Mouse (Mus musculus) cerebellum, postnatal 14 days (tissue): ENCODE measurements around the gene Tdgf1.

ENCODE experiments used
- DNase-seq, 2 experiments: peaks; one replicate each; pipeline ENCODE4 v3.0.0; 2021; ENCODE audit warnings: mixed read lengths in 2 of 2

Tdgf1 gene

GRCm38 (mm10) chr9:110952931-110953549, 7.1 kb upstream of the Tdgf1 start:
- no peak for DNase-seq

GRCm38 (mm10) chr9:110952398-110952797, 6.4 kb upstream of the Tdgf1 start:
- no peak for DNase-seq

- no peak for DNase-seq
Observed at GRCm38 (mm10) chr9:110951866-110952265, 5.9 kb upstream of the Tdgf1 start.

GRCm38 (mm10) chr9:110951397-110951796, 5.4 kb upstream of the Tdgf1 start, which contains the start of gene Lrrc2:
Gene Lrrc2, plus strand, starts transcription at chr9:110951545.
- no peak for DNase-seq

- no peak for DNase-seq
Observed at GRCm38 (mm10) chr9:110950109-110950508, 4.2 kb upstream of the Tdgf1 start.

GRCm38 (mm10) chr9:110948813-110949310, 2.9 kb upstream of the Tdgf1 start:
- DNase-seq: no peak

GRCm38 (mm10) chr9:110947900-110948299, 1.9 kb upstream of the Tdgf1 start:
- DNase-seq: no peak

GRCm38 (mm10) chr9:110947261-110947661, 1.3 kb upstream of the Tdgf1 start:
- DNase-seq: no peak

GRCm38 (mm10) chr9:110946548-110947044, 638 bp upstream of the Tdgf1 start:
- no peak for DNase-seq

- DNase-seq: no peak
Observed at GRCm38 (mm10) chr9:110945343-110945742, 615 bp downstream of the Tdgf1 start.

- DNase-seq: peak; percentile 28 to 34
Observed at GRCm38 (mm10) chr9:110944265-110944664, 1.7 kb downstream of the Tdgf1 start.

- no peak for DNase-seq
Observed at GRCm38 (mm10) chr9:110937506-110938490, 8.2 kb downstream of the Tdgf1 start.

- peak in 1 of 2 experiments; percentile 15 for DNase-seq
Observed at GRCm38 (mm10) chr9:110935941-110936340, 10.0 kb downstream of the Tdgf1 start.

GRCm38 (mm10) chr9:110933850-110934437, 12.0 kb downstream of the Tdgf1 start:
- DNase-seq: peak; percentile 81 to 82

- DNase-seq: peak; percentile 28 to 33
Observed at GRCm38 (mm10) chr9:110931573-110931972, 14.4 kb downstream of the Tdgf1 start.

- DNase-seq: peak; percentile 84 to 93
Observed at GRCm38 (mm10) chr9:110922759-110923158, 23.2 kb downstream of the Tdgf1 start.

GRCm38 (mm10) chr9:110920665-110921419, 25.1 kb downstream of the Tdgf1 start:
- no peak for DNase-seq

GRCm38 (mm10) chr9:110916786-110917185, 29.2 kb downstream of the Tdgf1 start, which contains the start of gene Fam240a:
Gene Fam240a, minus strand, starts transcription at chr9:110916861.
- no peak for DNase-seq

GRCm38 (mm10) chr9:110915466-110915865, 30.5 kb downstream of the Tdgf1 start:
- DNase-seq: no peak

- DNase-seq: no peak
Observed at GRCm38 (mm10) chr9:110914631-110915236, 31.2 kb downstream of the Tdgf1 start.

- DNase-seq: no peak
Observed at GRCm38 (mm10) chr9:110909371-110909967, 36.5 kb downstream of the Tdgf1 start.
